Mouse (Mus musculus): ENCODE results near the gene Ptpn21.

Ptpn21 gene

DNA sequence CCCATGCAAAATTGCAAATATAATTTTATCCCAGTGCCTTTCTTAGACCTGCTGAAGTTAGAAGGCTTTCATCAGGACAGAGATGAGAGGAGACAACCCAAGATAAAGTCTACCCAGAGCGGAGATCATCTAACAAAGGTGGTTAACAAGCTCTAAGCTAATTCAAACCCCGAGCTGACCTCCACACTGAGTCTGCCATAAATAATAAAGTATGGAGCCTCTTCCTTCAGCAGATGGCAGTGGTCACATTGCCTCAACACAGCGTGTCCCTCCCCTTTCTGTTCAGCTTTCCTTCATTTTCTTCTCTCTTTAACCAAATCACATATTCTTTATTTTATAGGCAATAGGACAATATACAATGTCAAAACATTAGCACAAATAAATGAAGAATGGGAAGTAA, 16.2 kb downstream of the Ptpn21 start:
- no peak for DNase-seq

DNA sequence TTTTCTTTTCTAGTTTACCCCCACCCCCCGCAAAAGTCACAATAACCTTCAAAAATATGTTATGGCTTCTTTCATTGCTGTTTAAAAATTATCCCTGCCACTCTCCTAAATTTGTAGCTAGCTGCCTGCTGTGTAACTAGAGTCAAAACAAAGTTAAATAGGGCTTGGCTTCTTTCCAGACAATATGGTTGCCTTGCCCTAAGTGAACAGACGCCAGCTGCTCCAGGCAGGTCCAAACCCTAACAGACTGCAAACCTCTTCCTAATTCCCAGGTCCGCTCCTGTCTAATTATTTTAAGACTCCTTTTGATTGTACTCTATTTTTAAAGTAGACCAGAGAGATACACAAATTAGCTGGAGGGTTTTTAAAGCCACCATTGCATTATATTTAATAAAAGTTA, 16.6 kb downstream of the Ptpn21 start:
- no peak for DNase-seq

DNA sequence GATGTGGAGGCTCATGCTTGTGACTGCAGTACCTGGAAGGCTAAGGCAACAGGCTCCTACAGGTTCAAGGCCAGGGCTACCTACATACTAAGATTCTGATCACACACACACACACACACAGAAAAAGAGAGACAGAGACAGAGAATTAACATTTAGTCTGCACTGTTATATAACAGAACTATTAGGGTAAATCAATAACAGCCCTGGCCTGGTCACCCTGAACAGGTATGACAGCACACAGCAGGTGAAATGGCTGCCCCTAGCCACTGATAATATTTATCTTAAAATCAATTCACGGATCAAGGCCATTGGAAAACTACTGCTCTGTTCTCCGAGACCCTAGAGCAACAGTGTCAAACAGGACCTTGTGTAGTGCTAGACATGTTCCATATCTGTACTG, 21.1 kb downstream of the Ptpn21 start:
- DNase-seq = no peak

DNA sequence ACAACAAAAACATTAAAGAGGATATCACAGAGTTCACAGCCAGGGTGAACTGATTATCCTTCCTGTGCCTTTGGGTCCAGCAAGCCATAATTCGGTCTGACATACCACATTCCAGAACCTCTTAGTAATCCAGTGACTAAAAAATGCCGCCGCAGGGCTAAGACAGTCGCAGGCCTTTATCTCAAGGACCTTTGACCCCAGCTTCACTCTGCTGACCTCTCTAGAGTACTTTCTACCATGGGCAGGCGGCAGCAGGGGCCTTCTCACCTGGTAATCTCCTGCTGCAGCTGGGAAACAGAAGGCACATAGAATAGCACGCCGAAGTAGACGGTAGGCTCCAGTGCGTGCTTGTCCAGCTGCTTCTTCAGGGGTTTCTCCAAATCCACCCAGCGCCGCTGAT, 22.4 kb downstream of the Ptpn21 start:
- no peak for DNase-seq

DNA sequence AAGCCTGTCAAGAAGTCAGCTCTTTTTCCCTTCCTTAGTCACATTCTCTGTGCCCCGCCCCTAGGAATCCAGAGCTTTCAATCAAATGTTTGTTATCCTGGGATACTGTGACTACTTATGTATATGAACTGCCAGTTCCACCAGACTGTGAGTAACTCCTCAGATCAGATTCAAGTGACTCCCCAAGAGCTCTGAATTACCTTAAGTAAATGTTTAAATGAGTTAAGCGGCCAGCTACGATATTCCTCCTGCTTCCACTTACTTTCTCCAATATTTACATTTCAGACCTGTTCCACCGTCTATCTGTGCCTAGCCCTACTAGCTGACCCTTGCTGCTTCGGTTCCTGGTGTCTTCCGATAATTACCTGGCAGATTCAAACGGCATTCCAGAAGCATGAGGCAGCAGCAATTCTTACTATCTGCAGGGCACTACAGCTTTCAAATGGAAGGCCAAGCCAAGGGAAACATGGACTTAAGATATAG, 23.5 kb downstream of the Ptpn21 start:
- no peak for DNase-seq

DNA sequence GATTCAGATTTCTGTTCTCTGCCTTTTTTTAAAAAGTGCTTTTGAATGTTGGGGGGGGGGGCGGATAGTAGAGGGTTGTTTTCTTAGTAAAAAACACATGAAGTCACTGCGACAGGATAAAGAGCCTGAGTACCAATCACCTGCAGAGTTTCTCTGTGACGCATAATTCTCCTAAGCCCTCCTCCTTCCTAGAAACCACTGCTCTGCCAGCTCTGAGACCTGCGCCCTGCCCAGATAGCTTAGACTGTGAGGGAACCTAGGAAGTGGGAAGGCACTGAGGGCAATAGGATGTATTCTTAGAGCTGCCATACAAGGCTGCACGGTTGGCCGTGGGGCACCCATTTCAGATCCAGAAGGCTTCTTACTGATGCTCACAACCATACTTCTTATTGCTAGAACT, 24.4 kb downstream of the Ptpn21 start:
- DNase-seq = no peak

DNA sequence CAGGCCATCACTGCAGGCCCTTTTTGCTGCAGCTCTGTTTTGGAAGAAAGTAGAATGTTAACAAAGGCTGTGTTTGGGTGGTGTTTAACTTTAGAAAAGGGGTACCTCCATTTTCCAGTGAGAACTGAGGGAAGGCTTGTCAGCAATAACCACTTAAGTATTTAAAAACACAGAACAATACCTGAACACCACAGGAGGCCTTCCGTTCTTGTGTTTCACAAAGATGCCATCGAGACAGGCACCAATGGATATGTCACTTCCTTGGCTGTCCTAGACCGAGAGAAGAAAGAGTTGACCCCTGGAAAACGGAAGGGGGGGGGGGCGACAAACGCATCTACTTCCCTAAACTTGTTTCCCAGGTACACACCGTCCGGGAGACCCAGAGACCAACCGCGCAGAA, 33.2 kb downstream of the Ptpn21 start:
- no peak for DNase-seq

DNA sequence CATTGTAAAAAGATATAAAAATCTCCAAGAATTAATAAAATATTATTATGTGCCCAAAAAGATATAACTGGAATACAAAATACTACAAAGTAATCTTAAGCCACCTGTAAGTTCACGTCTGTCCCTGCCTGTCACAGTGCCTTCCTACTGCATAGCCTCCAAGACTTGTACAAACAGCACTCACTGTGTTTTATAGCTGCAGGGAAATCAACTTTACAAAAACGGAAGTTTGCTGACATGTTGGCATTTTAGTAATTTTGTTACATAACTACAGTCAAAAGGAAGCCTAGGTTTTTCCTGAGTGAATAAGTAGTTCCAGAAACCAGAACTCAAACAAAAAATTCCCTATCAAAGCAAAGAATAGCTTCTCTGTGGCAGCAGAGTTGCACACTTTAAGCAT, 33.7 kb downstream of the Ptpn21 start:
- no peak for DNase-seq

DNA sequence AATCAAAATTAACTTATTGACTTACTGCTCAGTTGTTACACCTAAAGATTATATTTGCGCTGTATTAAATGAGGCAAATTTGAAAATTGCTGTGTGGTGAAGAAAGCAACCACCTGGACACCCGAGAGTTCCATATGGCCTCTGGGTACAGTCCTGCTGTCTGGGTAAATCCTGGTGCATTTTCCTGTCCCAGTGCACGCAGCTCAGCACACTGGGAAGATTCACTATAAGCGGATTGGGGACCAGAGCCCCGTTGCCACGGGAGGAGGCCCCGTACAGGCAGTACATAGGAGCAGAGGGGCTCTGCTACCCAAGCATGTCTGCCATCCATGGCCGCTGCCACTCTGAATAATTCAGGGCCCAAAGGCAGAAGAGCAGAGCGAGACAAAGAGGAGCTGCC, 35.6 kb downstream of the Ptpn21 start:
- DNase-seq = no peak

DNA sequence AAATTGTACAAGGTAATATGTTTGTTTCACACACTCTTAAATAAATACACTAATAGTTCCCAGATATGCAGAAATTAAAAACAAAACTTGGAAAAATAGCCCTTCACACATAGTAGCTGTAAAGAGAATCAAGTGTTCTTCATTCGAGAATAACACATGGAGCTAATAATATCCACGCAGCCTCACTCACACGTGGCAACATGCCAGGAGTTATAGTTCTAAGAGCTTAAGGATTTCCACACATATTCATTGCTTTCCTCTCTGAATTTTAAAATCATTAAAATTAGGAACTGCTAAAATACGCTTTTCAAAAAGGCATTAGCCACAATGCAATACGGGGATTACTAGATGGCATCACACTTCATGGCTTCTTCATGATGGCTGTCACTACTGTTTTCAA, 40.0 kb downstream of the Ptpn21 start:
- no peak for DNase-seq

DNA sequence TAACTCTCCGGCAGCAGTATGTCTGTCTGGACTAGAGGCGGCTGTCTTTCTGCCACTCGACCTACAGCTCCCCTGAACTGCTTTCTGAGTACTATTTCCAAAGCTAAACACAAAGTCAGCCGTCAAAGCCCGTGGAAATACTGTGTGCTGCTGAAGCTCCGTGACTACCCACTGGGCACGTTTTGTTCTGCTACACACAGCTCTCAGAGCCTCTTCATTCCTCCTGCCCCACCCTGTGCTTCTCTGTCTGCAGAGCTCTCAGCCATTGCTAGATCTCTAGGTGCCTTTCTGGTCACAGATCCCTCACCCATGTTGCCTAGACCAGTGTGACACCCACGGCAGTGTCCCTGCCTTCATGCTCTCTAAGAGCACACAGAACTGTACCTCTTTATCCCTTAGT, 47.0 kb downstream of the Ptpn21 start:
- no peak for DNase-seq

DNA sequence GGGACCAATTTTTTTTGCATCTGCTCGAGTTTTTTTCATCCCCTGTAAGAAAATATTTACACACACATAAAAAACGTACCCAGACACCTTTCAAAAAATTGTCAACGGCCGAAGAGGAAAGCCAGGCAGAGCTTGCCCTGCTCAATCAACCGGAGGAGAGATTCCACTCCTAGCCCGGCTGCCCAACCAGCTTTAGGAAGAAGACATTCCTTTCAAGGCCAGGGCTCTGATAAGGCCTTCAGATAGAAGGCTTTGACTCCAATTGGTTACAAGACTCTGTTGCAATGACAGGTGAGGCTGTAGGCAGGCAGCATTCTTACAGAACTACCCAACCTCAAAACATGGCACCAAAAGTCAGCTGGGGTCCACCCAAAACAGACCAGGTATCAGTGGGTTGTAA, 53.6 kb downstream of the Ptpn21 start:
- no peak for DNase-seq

DNA sequence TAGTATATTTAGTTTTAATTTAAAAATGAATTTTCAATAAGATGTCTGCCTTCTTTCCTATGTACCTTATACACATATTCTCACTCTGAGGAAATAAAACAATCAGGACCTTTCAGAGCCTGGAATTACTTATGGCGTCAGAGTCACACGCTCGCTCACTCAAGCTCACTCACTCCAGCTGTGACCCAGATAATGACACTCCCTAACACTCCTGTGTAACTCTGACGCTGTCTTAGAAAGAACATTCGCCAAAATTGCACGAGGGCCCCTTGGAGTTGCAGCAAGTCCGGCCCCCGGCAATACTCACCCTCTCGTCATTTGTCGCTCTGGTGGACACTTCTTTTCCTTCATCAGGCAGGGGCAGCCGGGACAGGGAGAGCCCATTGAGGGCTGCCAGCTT, 54.0 kb downstream of the Ptpn21 start:
- no peak for DNase-seq

DNA sequence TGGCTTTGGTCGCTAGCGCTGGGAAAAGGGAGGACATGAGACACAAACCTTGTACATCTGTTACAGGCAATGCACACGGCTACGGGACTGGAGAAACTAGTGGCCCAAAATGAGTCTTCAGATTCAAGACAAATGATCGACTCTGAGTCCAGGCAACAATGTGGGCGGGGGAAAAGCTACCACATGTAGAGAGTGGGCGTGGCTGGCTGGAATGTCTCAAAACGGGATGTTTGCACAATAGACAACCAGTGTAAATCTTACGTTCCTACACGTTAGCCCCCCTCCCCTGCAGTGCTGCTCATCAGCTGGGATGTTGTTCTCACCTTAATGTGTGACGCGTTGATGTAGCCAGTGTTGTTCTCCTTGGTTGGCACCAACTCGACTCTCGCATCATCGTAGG, 55.0 kb downstream of the Ptpn21 start:
- DNase-seq = no peak

DNA sequence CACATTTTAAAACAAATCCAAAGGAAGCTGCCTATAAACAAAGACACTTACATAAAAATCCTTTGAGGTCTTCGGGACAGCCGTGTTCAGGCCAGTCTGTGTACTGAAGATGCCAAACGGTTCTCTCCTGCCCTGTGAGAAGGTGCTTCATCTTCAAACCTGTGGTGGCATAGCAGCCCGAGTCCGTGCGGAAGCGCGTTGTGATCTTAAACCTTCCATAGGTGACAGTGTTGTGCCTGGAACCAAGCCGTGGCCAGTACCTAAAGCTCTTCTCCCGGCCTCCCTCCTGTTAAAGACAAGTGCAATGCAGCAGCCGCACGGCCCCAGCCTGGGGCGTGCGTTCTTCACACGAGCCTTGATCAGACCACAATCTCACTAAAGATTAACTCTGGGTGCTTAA, 57.3 kb downstream of the Ptpn21 start:
- no peak for DNase-seq

DNA sequence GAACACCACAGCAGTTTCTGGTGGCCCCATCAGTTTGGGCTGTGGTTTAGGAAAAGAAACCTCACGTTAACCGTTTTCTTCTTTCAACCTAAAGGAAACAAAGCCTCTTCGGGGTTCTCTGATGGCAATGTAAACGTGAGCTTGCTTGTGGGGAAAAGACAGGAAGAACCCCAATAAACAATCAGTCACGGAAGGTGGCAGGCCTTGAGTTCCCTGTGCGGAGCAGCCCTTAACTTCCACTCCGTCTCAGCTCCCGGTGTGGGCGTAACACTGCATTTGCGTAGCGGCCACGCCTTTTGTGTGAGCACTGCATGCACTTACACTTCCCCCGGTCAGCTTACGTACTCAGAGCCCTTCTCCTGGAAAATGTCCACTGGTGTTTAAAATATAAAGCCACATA, 59.9 kb downstream of the Ptpn21 start:
- DNase-seq = no peak

DNA sequence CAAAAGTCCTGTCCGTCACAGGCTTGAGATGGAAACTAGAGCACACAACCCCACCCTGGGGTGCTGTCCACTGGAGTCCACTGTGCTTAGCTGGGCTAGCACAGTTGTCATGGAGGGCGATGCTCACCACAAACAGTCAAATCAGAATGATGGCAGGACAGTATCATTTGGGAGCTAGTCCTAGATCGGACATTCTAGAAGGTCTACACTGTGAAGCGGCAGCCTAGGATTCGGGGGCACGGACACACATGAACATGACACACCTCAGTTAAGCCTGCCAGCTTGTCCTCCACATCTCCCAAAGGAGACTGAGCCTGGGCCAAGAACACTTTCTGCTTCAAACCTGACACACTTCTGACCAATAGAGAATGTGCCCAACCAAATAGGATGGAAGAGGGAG, 60.3 kb downstream of the Ptpn21 start:
- no peak for DNase-seq

DNA sequence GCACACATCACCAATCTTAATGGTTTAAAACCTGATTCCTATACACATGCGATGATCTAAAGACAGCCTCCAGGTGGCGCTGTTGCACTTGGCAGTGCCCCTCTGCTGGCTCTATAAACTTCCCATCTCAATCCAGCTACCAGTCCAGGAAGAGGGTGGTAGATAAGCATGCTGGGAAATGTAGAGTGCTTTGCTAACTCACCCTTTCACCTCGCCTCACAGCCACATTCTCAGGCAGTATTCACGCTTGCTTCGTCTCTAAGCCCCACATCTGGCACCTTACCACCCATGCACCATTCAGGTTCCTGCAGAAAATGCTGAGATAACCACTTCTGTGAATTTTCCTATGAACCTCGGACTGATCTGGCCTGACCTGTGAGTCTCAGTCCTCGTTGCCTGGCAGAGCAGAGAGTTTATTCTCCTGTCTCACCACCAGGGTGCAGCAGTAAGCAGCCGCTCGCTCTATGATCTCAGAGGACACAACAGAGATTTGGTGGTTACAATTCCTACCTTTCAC, 62.5 kb downstream of the Ptpn21 start:
- peak; percentile 44 to 58 for DNase-seq

DNA sequence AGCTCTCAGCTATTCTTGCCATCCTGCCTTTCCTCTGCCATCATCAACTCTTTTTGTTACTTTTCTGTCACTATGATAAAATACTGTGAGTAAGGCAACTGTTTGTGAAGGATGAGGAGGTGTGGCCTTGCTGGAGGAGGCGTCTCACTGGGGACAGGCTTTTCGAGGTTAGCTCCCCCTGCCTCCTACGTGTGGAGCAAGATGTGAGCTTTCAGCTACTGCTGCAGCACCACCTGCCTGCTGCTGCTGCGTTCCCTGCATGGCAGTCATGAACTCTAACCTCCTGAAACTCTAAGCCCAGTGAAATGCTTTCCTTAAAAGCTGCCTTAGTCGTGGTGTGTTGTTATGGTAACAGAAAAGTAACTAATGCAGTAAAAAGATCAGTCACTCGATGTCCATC, 63.3 kb downstream of the Ptpn21 start:
- no peak for DNase-seq

DNA sequence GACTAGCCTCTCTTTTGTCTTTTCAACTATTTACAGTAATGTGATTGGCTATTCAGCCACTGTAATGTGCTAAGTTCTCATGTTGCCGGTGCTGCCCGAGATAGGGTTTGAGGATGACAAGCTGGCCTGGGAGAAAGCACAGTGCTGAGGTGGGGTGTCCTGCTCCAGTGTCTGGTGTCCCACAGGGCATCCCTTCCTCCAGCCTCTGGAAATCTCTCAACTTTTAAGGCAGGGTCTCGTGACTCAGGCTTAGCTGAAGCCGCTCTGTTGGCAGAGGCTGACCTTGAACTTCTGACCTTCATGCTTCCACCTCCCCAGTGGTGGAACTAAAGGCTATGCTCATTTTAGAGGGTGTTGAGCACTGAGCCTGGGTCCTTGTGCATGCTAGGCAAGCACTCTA, 66.8 kb downstream of the Ptpn21 start:
- no peak for DNase-seq

DNA sequence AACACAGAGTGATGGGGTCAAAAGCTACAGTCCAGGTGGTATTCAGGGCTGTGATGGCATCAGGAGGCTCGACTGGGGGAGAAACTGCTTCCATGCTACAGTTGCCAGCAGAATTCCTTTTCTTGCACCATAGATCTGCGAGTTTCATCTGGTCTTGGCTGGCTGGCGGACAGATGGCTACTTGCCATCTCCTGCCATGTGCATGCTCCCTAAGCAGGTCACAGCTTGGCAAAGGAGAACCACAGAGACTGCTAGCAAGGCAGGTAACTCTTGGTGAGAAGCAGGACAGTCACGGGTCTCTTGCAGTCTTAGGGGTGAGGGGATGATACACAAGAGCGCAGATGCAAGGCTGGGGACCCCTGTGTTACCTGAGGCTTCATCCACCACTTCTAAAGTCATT, 67.3 kb downstream of the Ptpn21 start:
- no peak for DNase-seq

DNA sequence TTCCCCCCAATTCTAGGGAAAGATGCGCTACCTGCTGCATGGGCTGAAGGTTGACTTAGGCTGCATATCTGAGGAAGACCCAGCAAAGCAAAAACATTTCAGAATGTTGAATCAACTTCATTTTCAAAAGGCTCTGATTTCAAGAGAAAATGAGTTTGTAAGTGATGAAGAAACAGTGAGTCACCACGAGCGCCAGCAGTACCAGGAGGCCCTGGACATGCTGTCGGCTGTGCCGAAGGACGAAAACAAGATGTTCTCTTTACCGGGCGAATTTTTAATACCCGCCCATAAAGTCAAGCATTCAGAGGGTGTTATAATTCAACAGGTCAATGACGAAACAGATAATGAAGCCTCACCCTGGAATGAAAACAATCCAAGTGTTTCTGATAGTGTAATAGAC, 68.1 kb downstream of the Ptpn21 start:
- DNase-seq = no peak

DNA sequence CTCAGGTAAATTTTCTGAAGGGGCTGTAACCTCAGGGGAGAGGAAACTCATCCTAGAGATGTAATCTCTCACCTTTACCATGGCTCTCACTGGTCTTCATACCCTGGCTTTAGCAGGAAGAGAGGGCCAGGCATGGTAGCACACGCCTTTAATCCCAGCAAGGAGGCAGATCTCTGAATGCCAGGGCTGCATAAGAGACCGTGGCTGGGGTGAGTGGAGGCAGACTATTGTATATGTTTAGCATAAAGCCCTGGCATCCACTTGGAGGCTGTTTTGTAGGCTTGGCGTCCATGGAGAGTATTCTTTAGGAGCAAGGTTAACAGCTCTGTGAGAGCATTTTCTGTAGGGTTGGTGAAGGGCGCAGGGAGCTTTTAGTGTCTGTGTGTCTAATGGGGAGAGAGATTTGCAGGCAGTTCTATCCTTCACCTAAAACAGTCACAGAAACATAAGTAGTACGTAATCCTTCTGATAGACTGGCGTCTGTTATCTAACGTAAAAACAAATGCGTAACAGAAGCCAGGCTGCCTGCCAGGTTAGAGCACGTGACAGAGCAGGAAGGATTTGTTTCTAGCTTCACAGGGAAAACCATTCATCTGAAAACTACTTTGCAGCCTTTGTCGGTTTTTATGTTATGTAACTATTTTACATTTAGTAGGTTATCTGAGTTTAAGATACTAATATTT, 68.9 kb downstream of the Ptpn21 start:
- no peak for DNase-seq

DNA sequence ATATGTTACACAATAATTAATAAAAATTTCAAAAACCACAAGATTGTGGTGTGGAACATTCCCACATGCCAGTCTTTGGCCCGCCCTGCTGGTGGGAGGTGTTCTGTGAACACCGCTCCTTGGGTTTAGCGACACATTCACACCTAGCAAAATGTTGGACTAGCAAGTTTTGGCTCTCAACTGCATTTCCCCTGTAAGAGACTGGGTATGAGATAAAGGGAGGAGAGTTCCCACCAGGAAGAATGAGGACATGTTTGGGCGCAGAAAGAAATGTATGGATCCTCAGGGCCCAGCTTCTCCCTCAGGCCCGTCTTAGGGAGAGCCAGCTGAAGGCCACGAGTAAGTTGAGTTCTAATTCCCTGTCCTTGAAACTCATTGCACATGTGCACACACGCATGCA, 74.6 kb downstream of the Ptpn21 start:
- no peak for DNase-seq

DNA sequence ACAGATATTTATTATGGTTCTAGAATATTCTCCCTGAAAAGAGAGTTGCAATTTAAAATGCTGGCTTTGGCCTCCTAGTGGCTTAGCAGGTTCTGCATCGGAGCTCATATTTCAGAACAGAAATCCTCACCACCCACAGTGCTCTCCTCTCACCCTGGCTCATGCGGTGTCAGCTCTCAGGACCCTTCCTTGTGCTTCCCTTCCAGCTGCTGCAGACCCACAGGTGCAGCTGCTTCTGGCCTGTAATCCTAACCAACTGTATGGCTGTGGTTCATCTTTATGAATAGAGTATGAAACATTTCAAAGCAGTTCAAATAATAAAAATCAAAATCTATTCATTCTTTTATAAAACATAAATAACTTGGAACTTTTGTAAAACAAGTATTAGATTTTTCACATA, 80.3 kb downstream of the Ptpn21 start:
- no peak for DNase-seq
